Mouse (Mus musculus): Measurements from ENCODE around the gene Gm853.

- TF ChIP-seq CTCF (IDR thresholded peaks at IDR 0.05; ENCODE audit: borderline replicate concordance, extremely low read depth, insufficient read depth, insufficient read length) (no peak), POLR2A (IDR thresholded peaks at IDR 0.05; ENCODE audit: borderline replicate concordance, extremely low read depth, insufficient read depth, insufficient read length, poor library complexity, severe bottlenecking) (no peak)
Measured at GRCm38 (mm10) chr4:130244749-130245148, 22.5 kb upstream of the Gm853 start.

Measured in brain, embryonic 14.5 days (tissue).